Mouse (Mus musculus): ENCODE results near the gene Kndc1.

DNA sequence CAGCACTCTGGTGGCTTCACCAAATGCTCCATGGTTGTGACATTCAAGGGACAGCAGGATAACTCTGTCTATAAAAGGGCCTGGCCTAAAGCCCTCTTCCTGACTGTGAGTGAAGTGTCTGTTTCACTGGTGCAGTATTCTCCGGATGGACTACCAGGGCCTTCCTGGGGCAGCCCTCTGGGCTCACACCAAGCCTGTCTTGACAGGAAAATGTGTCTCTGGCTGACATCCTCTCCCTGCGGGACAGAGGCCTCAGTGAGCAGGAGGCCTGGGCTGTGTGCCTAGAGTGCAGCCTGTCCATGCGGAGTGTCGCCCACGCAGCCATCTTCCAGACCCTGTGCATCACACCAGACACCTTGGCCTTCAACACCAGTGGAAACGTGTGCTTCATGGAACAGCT lies 6.4 kb downstream of the Kndc1 start:
- TF ChIP-seq CTCF (IDR thresholded peaks at IDR 0.05): no peak
- no peak for TF ChIP-seq EP300 (IDR thresholded peaks at IDR 0.05; ENCODE audit: insufficient read depth, low read depth, low read length)

Measured in heart, adult 2 months (tissue).